Mouse (Mus musculus): ENCODE data around the gene Dut. TPM values are rescaled to one million over a fixed set of nuclear protein-coding genes. Genes with fewer than 3 reads are reported as not detected.

Dut gene
- polyA plus RNA-seq (2012; rRNA removed): 57.0 and 77.4 TPM in 2 replicates

DNA sequence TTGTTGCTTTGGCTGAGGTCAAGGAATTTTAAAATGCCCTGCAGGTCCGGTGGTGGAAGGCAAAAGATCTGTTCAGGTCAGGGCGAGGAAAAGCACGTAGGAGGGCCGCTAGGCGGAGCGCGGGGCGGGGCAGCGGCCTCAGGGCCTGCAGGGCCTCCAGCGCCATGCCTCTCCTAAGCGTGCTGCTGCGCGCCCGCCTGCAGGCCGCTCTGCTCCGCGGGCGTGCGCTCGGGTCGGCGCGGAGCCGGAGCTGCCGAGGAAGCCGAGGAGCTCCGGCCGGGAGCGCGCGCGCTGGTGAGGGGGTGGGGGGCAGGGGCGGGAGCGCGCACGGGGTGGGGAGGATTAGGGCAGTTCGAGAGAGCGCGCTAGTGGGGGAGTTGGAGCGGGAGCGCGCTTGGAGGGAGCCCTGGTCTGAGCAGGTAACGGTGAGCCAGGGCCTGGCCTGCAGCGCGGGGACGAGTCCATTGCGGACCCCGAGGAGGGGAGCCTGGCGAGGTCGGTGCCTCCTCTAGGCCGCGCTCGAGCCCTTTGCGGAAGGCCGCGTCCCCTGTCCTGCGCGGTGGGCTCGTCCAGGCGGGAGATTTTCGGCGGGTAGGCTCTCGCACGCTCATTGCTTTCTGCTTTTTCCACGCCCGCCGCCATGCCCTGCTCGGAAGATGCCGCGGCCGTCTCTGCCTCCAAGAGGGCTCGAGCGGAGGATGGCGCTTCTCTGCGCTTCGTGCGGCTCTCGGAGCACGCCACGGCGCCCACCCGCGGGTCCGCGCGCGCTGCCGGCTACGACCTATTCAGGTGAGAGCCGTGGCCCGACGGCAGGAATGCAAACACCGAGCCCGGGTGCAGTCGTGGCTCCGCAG, at the start of gene Dut:
Dut (plus strand) TSS at position 83 of the 854 bp plus-strand sequence.
- peak; percentile 99 for DNase-seq (ENCODE audit: low read depth)
- peak; percentile 62 for TF ChIP-seq POLR2A (IDR thresholded peaks at IDR 0.05; ENCODE audit: borderline replicate concordance, extremely low read depth, insufficient read depth, insufficient read length, poor library complexity, severe bottlenecking)
- TF ChIP-seq CTCF (IDR thresholded peaks at IDR 0.05; ENCODE audit: borderline replicate concordance, extremely low read depth, insufficient read depth, insufficient read length): peak; percentile 35; the same call in 1 of the 2 replicates

GRCm38 (mm10) chr2:125208894-125209596, 37.9 kb upstream of the Dut start:
- TF ChIP-seq POLR2A (IDR thresholded peaks at IDR 0.05; ENCODE audit: borderline replicate concordance, extremely low read depth, insufficient read depth, insufficient read length, poor library complexity, severe bottlenecking) (no peak), CTCF (IDR thresholded peaks at IDR 0.05; ENCODE audit: borderline replicate concordance, extremely low read depth, insufficient read depth, insufficient read length) (no peak)
- peak; percentile 72 for DNase-seq (ENCODE audit: low read depth)

GRCm38 (mm10) chr2:125211831-125212510, 35.0 kb upstream of the Dut start:
- peak; percentile 35 for DNase-seq (ENCODE audit: low read depth)
- no peak for TF ChIP-seq POLR2A (IDR thresholded peaks at IDR 0.05; ENCODE audit: borderline replicate concordance, extremely low read depth, insufficient read depth, insufficient read length, poor library complexity, severe bottlenecking)
- no peak for TF ChIP-seq CTCF (IDR thresholded peaks at IDR 0.05; ENCODE audit: borderline replicate concordance, extremely low read depth, insufficient read depth, insufficient read length)

DNA sequence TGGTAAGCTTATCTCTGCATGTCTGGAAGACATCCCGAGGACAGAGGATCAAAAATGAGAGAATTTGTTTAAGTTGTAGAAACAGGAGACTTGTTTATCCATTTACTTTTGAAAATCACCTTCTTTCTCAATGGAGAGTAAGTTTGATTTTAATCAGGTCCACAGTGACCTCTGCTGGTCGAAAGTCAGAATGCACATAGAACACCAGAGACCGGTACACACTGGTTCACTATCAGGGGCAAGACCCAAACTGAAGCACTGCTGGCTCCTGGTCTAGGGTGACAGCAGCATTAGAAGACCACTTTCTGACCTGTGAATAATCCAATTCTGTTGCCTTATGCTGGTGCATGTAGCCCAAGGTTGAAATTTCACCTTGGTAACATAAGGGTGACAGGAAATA, 32.4 kb upstream of the Dut start:
- TF ChIP-seq POLR2A (IDR thresholded peaks at IDR 0.05; ENCODE audit: borderline replicate concordance, extremely low read depth, insufficient read depth, insufficient read length, poor library complexity, severe bottlenecking) (no peak), CTCF (IDR thresholded peaks at IDR 0.05; ENCODE audit: borderline replicate concordance, extremely low read depth, insufficient read depth, insufficient read length) (peak; percentile 75)

DNA sequence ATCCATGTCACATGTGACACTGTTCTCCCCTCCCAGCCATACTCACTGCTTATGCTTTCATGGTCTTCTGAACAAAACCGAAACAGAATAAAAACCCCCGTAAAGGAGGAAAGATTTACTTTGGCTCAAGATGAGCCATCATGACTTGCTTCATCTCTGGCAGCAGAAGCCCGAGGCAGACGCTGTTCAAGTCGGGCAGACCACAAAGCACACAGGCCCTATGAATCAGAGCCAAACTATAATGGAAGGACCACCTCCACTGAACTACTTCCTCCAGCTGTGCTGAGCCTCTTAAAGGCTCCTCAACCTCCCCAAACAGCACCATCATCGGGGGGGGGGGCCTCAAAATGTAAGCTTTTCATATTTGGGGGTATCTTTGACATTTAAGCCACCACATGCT, 29.7 kb upstream of the Dut start:
- no peak for DNase-seq (ENCODE audit: low read depth)
- TF ChIP-seq CTCF (IDR thresholded peaks at IDR 0.05; ENCODE audit: borderline replicate concordance, extremely low read depth, insufficient read depth, insufficient read length): no peak
- TF ChIP-seq POLR2A (IDR thresholded peaks at IDR 0.05; ENCODE audit: borderline replicate concordance, extremely low read depth, insufficient read depth, insufficient read length, poor library complexity, severe bottlenecking): no peak

More for the DNA sequence above, 32.4 kb upstream of the Dut start:
- DNase-seq (ENCODE audit: low read depth): peak; percentile 82

DNA sequence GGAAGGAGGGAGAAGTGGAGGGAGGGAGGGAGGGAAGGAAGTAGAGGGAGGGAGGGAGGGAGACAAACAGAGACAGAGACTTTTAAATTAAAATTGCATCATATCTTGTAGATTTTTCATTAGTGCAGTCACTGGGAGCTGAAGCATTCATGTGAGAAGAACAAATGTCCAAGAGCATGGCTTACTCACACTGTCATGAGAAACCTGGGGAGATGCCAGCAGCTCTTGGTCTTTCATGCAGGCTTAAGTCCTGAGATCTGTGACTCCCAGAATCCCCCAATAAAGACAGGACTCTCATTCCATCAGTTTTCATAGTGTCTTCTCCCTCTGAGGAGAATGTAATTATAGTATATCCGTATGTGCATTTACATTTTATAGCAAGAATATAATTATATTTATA, 28.4 kb upstream of the Dut start:
- TF ChIP-seq CTCF (IDR thresholded peaks at IDR 0.05; ENCODE audit: borderline replicate concordance, extremely low read depth, insufficient read depth, insufficient read length) (no peak), POLR2A (IDR thresholded peaks at IDR 0.05; ENCODE audit: borderline replicate concordance, extremely low read depth, insufficient read depth, insufficient read length, poor library complexity, severe bottlenecking) (no peak)
- no peak for DNase-seq (ENCODE audit: low read depth)

DNA sequence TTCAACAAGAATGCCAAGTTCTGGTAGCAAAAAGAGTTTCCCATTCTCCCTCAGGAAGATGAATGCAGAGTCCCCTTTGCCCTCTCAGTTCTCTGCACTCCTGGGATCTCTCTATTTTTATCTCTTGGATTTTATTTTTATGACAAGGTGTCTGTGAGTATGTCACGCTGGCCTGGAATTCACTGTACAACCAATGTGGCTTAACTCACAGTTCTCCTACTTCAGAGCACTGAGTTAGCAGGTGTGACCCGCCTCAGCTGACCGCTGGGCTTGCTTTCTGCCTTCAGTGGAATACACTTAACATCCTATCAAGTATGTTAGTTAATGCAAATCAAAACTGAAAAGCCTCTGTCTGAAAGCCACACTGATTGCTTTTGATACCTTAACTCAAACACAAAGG, 27.7 kb upstream of the Dut start:
- no peak for DNase-seq (ENCODE audit: low read depth)

GRCm38 (mm10) chr2:125221673-125222072, 25.3 kb upstream of the Dut start:
- TF ChIP-seq POLR2A (IDR thresholded peaks at IDR 0.05; ENCODE audit: borderline replicate concordance, extremely low read depth, insufficient read depth, insufficient read length, poor library complexity, severe bottlenecking) (no peak), CTCF (IDR thresholded peaks at IDR 0.05; ENCODE audit: borderline replicate concordance, extremely low read depth, insufficient read depth, insufficient read length) (no peak)
- no peak for DNase-seq (ENCODE audit: low read depth)

More for the DNA sequence above, 27.7 kb upstream of the Dut start:
- TF ChIP-seq POLR2A (IDR thresholded peaks at IDR 0.05; ENCODE audit: borderline replicate concordance, extremely low read depth, insufficient read depth, insufficient read length, poor library complexity, severe bottlenecking) (no peak), CTCF (IDR thresholded peaks at IDR 0.05; ENCODE audit: borderline replicate concordance, extremely low read depth, insufficient read depth, insufficient read length) (no peak)

GRCm38 (mm10) chr2:125228472-125229409, 18.2 kb upstream of the Dut start:
- no peak for TF ChIP-seq POLR2A (IDR thresholded peaks at IDR 0.05; ENCODE audit: borderline replicate concordance, extremely low read depth, insufficient read depth, insufficient read length, poor library complexity, severe bottlenecking)
- TF ChIP-seq CTCF (IDR thresholded peaks at IDR 0.05; ENCODE audit: borderline replicate concordance, extremely low read depth, insufficient read depth, insufficient read length): no peak
- DNase-seq (ENCODE audit: low read depth): no peak

DNA sequence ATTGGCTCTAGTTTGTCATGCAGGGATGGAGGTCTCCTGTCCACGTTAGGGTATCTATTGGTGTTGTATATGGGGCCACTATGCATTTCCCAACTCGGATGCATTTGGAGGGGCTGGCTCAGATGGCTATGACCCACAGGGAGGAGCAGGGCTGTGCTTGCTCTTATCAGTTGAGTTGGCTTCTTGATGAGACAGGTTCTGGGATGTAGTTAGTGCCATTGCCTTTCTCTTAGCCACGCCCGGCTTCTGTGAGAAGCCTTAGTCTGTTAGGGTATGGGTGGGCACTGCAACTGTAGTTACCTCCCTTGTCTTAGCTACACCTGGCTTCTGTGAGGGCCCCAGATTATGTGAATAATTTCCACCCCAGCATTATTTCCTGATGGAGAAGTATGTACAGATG, 14.8 kb upstream of the Dut start:
- DNase-seq (ENCODE audit: low read depth): no peak
- TF ChIP-seq POLR2A (IDR thresholded peaks at IDR 0.05; ENCODE audit: borderline replicate concordance, extremely low read depth, insufficient read depth, insufficient read length, poor library complexity, severe bottlenecking) (no peak), CTCF (IDR thresholded peaks at IDR 0.05; ENCODE audit: borderline replicate concordance, extremely low read depth, insufficient read depth, insufficient read length) (no peak)
